In genomic region chr13:47273487-47273886, GRCm38 (mm10) we compare ENCODE assay signal across 7 mouse cellular contexts.
DNase-seq lines count a peak whose midpoint lies in the region; ATAC-seq and TF ChIP-seq lines count a peak whose summit lies in the region.

No protein-coding gene starts in this region.

- H3K9me3 ChIP-seq in E14TG2a.4 (ENCODE audit: low read length) = no peaks in the 10 kb centered on the region
- no peaks in the 10 kb centered on the region for H3K9me3 ChIP-seq in hindbrain, embryonic 12.5 days (replicated peaks)
- no peaks in the 10 kb centered on the region for H3K9me3 ChIP-seq in midbrain, embryonic 10.5 days (replicated peaks)

- no peaks in the 10 kb centered on the region for H3K36me3 ChIP-seq in E14TG2a.4 (ENCODE audit: insufficient read depth, low read length)
- no peaks in the 10 kb centered on the region for H3K36me3 ChIP-seq in hindbrain, embryonic 12.5 days
- H3K36me3 ChIP-seq in midbrain, embryonic 10.5 days = no peaks in the 10 kb centered on the region

- H3K9ac ChIP-seq in hindbrain, embryonic 12.5 days = no peak overlapping the region; the same call in 1 of the 2 replicates

- peak; percentile 67 for DNase-seq in Muller cell, postnatal 12 days (ENCODE audit: inconsistent ontology term)
- peak; percentile 90 for DNase-seq in midbrain, embryonic 10.5 days (ENCODE audit: low spot score)
- DNase-seq in cerebellum, adult 8-10 months = no peak
- no peak for DNase-seq in gastrocnemius, adult 8-10 months (ENCODE audit: low spot score in 2 of 2)
- no peak for DNase-seq in urinary bladder, postnatal 14 days (ENCODE audit: low spot score)

- TF ChIP-seq CTCF in E14TG2a.4 (conservative IDR thresholded peaks at IDR 0.05; ENCODE audit: low read length) = no peak

- WGBS in hindbrain, embryonic 12.5 days = 3% methylated on average over 11 of the region's 11 CpGs
- under 1% methylated on average over 11 of the region's 11 CpGs for WGBS in midbrain, embryonic 10.5 days

- peak overlapping the region; percentile 67 for H3K27ac ChIP-seq in hindbrain, embryonic 12.5 days
- H3K27ac ChIP-seq in midbrain, embryonic 10.5 days (replicated peaks) = peak overlapping the region; percentile 89

- peaks cover 28% of the 10 kb centered on the region for H3K4me1 ChIP-seq in E14TG2a.4 (replicated peaks; ENCODE audit: low read depth, low read length)
- H3K4me1 ChIP-seq in hindbrain, embryonic 12.5 days = peaks cover 29% of the 10 kb centered on the region
- peaks cover 65% of the 10 kb centered on the region for H3K4me1 ChIP-seq in midbrain, embryonic 10.5 days

- ATAC-seq in hindbrain, embryonic 12.5 days (ENCODE audit: low FRiP score) = peak; percentile 84

- H3K4me3 ChIP-seq in E14TG2a.4 (replicated peaks; ENCODE audit: low read length) = peak overlapping the region; percentile 35
- no peak overlapping the region for H3K4me3 ChIP-seq in hindbrain, embryonic 12.5 days
- H3K4me3 ChIP-seq in midbrain, embryonic 10.5 days = peak overlapping the region; percentile 41

- peaks cover 24% of the 10 kb centered on the region for H3K27me3 ChIP-seq in E14TG2a.4 (ENCODE audit: insufficient read depth, low read length)
- H3K27me3 ChIP-seq in hindbrain, embryonic 12.5 days = no peaks in the 10 kb centered on the region
- H3K27me3 ChIP-seq in midbrain, embryonic 10.5 days (ENCODE audit: low read depth, poor library complexity, severe bottlenecking) = no peaks in the 10 kb centered on the region; the same call in 1 of the 2 replicates

- peak overlapping the region; percentile 43 for H3K4me2 ChIP-seq in hindbrain, embryonic 12.5 days (replicated peaks)

Comparison
In these comparisons a context has a peak if more than half of its experiments do, and no peak if none do; other contexts are left out.
1. DNase-seq: peak in Muller cell, postnatal 12 days (single experiment) and midbrain, embryonic 10.5 days (single experiment); none in cerebellum, adult 8-10 months (single experiment), gastrocnemius, adult 8-10 months (0 of 2) and urinary bladder, postnatal 14 days (single experiment).